Mouse (Mus musculus) CH12.LX (cell line): ENCODE measurements around the gene Pgd. TPM values are rescaled to one million over a fixed set of nuclear protein-coding genes. Genes with fewer than 3 reads are reported as not detected.

Experiments
- DNase-seq: peaks from one replicate; pipeline ENCODE4 v3.0.0-alpha.2; 2013; ENCODE audit errors: extremely low read depth
- H3K27ac ChIP-seq: 2 replicates; pipeline ENCODE4 v1.5.1; 2012; ENCODE audit warnings: low read depth, mild to moderate bottlenecking, control low read depth, moderate library complexity; ENCODE audit not compliant: insufficient read depth
- H3K27me3 ChIP-seq: replicated peaks from 2 replicates; pipeline ENCODE3; 2012; ENCODE audit warnings: inconsistent platforms
- H3K36me3 ChIP-seq, 2 experiments: replicated peaks in 1 of 2; 2 replicates each; pipeline versions ENCODE3 to v1.6.1; 2012; ENCODE audit warnings: inconsistent platforms in 1 of 2, low read length in 1 of 2, mild to moderate bottlenecking in 1 of 2, mixed read lengths in 1 of 2, moderate library complexity in 1 of 2; ENCODE audit not compliant: control insufficient read depth in 1 of 2, insufficient read depth in 1 of 2
- H3K4me1 ChIP-seq, 2 experiments: 2 replicates each; pipeline ENCODE4 v1.6.1; 2012; ENCODE audit warnings: inconsistent platforms in 1 of 2, moderate library complexity in 1 of 2; ENCODE audit not compliant: insufficient read depth in 2 of 2, control insufficient read depth in 1 of 2
- H3K4me2 ChIP-seq: 2 replicates; pipeline ENCODE4 v1.6.1; 2012; ENCODE audit warnings: low read depth, mild to moderate bottlenecking, control low read depth; ENCODE audit not compliant: poor library complexity, insufficient read depth, severe bottlenecking
- H3K4me3 ChIP-seq, 3 experiments: fragments of 150-350 bp in 1 of 3; sonication (generic) in 1 of 3; replicated peaks in 1 of 3; 2 replicates each; pipeline versions ENCODE3 to v1.5.1; 2011 to 2012; ENCODE audit warnings: low read depth in 2 of 3, low read length in 2 of 3, mild to moderate bottlenecking in 2 of 3, moderate library complexity in 2 of 3, control low read depth in 1 of 3, improper control_type of control experiment in 1 of 3, inconsistent platforms in 1 of 3, mixed read lengths in 1 of 3; ENCODE audit not compliant: poor library complexity in 1 of 3
- H3K79me2 ChIP-seq: replicated peaks from 2 replicates; pipeline ENCODE4 v1.6.1; 2012; ENCODE audit warnings: mild to moderate bottlenecking, moderate library complexity; ENCODE audit not compliant: control insufficient read depth, poor library complexity, insufficient read depth, severe bottlenecking; ENCODE audit errors: extremely low read depth
- H3K9ac ChIP-seq: 2 replicates; pipeline ENCODE4 v1.6.1; 2012; ENCODE audit warnings: low read depth, mild to moderate bottlenecking, control low read depth, moderate library complexity; ENCODE audit not compliant: insufficient read depth
- H3K9me3 ChIP-seq: replicated peaks from 2 replicates; pipeline ENCODE3; 2012; ENCODE audit warnings: low read length, inconsistent platforms, mixed read lengths
- BHLHE40 ChIP-seq: IDR thresholded peaks from 2 replicates; pipeline ENCODE4 v1.6.1; 2011; ENCODE audit warnings: mild to moderate bottlenecking, low read depth, low read length, improper control_type of control experiment
- CHD1 ChIP-seq: IDR thresholded peaks from 2 replicates; pipeline ENCODE4 v1.6.1; 2012; ENCODE audit warnings: low read depth, low read length, improper control_type of control experiment, inconsistent platforms
- ELF1 ChIP-seq: IDR thresholded peaks from 2 replicates; pipeline ENCODE4 v1.6.1; 2014; ENCODE audit warnings: low read depth, mild to moderate bottlenecking, inconsistent platforms, low read length, improper control_type of control experiment
- EP300 ChIP-seq: IDR thresholded peaks from 2 replicates; pipeline ENCODE4 v1.6.1; 2011; ENCODE audit warnings: low read length, improper control_type of control experiment
- GABPA ChIP-seq: IDR thresholded peaks from 2 replicates; pipeline ENCODE4 v1.6.1; 2012; ENCODE audit warnings: low read depth, low read length, improper control_type of control experiment, inconsistent platforms; ENCODE audit not compliant: insufficient replicate concordance
- IRF4 ChIP-seq: IDR thresholded peaks from 2 replicates; pipeline ENCODE4 v1.6.1; 2014; ENCODE audit warnings: low read depth, mild to moderate bottlenecking, inconsistent platforms, low read length, improper control_type of control experiment
- JUN ChIP-seq: IDR thresholded peaks from 2 replicates; pipeline ENCODE4 v1.6.1; 2011; ENCODE audit warnings: low read depth, mild to moderate bottlenecking, low read length, improper control_type of control experiment, moderate library complexity; ENCODE audit not compliant: insufficient read depth
- KAT2A ChIP-seq: IDR thresholded peaks from 2 replicates; pipeline ENCODE4 v1.6.1; 2012; ENCODE audit warnings: low read length, improper control_type of control experiment, inconsistent platforms; ENCODE audit not compliant: insufficient replicate concordance
- MAFK ChIP-seq: IDR thresholded peaks from 2 replicates; pipeline ENCODE4 v1.6.1; 2011; ENCODE audit warnings: low read length, improper control_type of control experiment; ENCODE audit not compliant: insufficient replicate concordance
- MAZ ChIP-seq: IDR thresholded peaks from 2 replicates; pipeline ENCODE4 v1.6.1; 2012; ENCODE audit warnings: low read depth, mild to moderate bottlenecking, inconsistent platforms, low read length, improper control_type of control experiment, moderate library complexity
- MXI1 ChIP-seq: IDR thresholded peaks from 2 replicates; pipeline ENCODE4 v1.6.1; 2011; ENCODE audit warnings: mild to moderate bottlenecking, low read depth, low read length, improper control_type of control experiment
- POLR2AphosphoS2 ChIP-seq: IDR thresholded peaks from 2 replicates; pipeline ENCODE4 v1.6.1; 2011; ENCODE audit warnings: low read depth, low read length, improper control_type of control experiment
- RAD21 ChIP-seq: IDR thresholded peaks from 2 replicates; pipeline ENCODE4 v1.6.1; 2011; ENCODE audit warnings: low read depth, mild to moderate bottlenecking, low read length, improper control_type of control experiment, moderate library complexity
- SIN3A ChIP-seq: IDR thresholded peaks from 2 replicates; pipeline ENCODE4 v1.6.1; 2012; ENCODE audit warnings: low read length, improper control_type of control experiment, inconsistent platforms
- SMC3 ChIP-seq: IDR thresholded peaks from 2 replicates; pipeline ENCODE4 v1.6.1; 2011; ENCODE audit warnings: low read depth, low read length, improper control_type of control experiment
- USF1 ChIP-seq: IDR thresholded peaks from 2 replicates; pipeline ENCODE4 v1.6.1; 2014; ENCODE audit warnings: low read depth, mild to moderate bottlenecking, inconsistent platforms, low read length, improper control_type of control experiment
- ZKSCAN1 ChIP-seq: IDR thresholded peaks from 2 replicates; pipeline ENCODE4 v1.6.1; 2012; ENCODE audit warnings: low read depth, inconsistent platforms, low read length, improper control_type of control experiment, borderline replicate concordance
- ZNF384 ChIP-seq: IDR thresholded peaks from 2 replicates; pipeline ENCODE4 v1.6.1; 2012; ENCODE audit warnings: low read depth, low read length, improper control_type of control experiment, inconsistent platforms
- dilution Hi-C: fragments of 300-500 bp; cut with MboI; formaldehyde crosslinking; loops from 2 replicates; pipeline ENCODE4 v1.14.3; 2020; ENCODE audit warnings: low sequenced_read_pairs; ENCODE audit not compliant: extremely low pct_unique_long_range_greater_than_20kb, extremely low pct_ligation_motif_present
- in situ Hi-C: fragments of 300-500 bp; cut with MboI; formaldehyde crosslinking; loops from 3 replicates; pipeline ENCODE4 v1.14.3; 2019; ENCODE audit warnings: low sequenced_read_pairs, low pct_ligation_motif_present, low pct_unique_long_range_greater_than_20kb, mixed read lengths
- polyA plus RNA-seq: library from polyadenylated mRNA; unstranded; fragments of >175 nt; gene quantifications from 2 replicates; pipeline ENCODE4 v1.2.1, GENCODE M21; 2012; ENCODE audit warnings: low read depth; ENCODE audit not compliant: insufficient read length
- total RNA-seq, 2 experiments: library from RNA; depleted of rRNA; stranded (reverse); fragments of 300-350 nt in 1 of 2; fragments of >200 nt in 1 of 2; gene quantifications; 2 replicates each; pipeline ENCODE4 v1.2.3; 2012 to 2014

The Pgd gene
- total and polyA plus RNA-seq, 3 experiments: 50.1 to 251 (median 51.6) TPM

- in situ Hi-C loops: loop anchor here (10.0 kb wide), 1 partner anchor 177 kb away; no protein-coding TSS in a partner anchor
- no peaks in the 10 kb centered on the region for H3K79me2 ChIP-seq
- TF ChIP-seq CHD1 (no peak), USF1 (no peak), SMC3 (no peak), POLR2AphosphoS2 (no peak)
- H3K9me3 ChIP-seq: peaks cover 2% of the 10 kb centered on the region
- H3K27me3 ChIP-seq: no peaks in the 10 kb centered on the region
- DNase-seq: no peak
- H3K27ac ChIP-seq: no peak overlapping the region
- dilution Hi-C loops: no loop called here
- peaks cover 4 to 17% of the 10 kb centered on the region in 2 experiments; a peak in 3 of 4 replicates for H3K4me1 ChIP-seq
- H3K9ac ChIP-seq: no peak overlapping the region
- no peak overlapping the region for H3K4me3 ChIP-seq
- H3K36me3 ChIP-seq: peaks cover 36 to 42% of the 10 kb centered on the region in 2 experiments
- no peak overlapping the region for H3K4me2 ChIP-seq
These were observed 18.5 kb downstream of the Pgd start for GRCm38 (mm10) chr4:149148084-149148483.

- dilution Hi-C loops (no loop called here), in situ Hi-C loops (loop anchor here (10.0 kb wide), 1 partner anchor 177 kb away; no protein-coding TSS in a partner anchor)
- Histone ChIP-seq H3K4me1 (peaks cover 4 to 17% of the 10 kb centered on the region in 2 experiments; a peak in 3 of 4 replicates), H3K4me2 (no peak overlapping the region), H3K79me2 (no peaks in the 10 kb centered on the region), H3K27me3 (no peaks in the 10 kb centered on the region), H3K27ac (no peak overlapping the region), H3K36me3 (peaks cover 30 to 36% of the 10 kb centered on the region in 2 experiments), H3K9me3 (peaks cover 2% of the 10 kb centered on the region), H3K9ac (no peak overlapping the region), H3K4me3 (no peak overlapping the region)
- no peak for DNase-seq
- TF ChIP-seq MAZ (no peak), SIN3A (no peak), SMC3 (no peak), MXI1 (no peak), GABPA (no peak), RAD21 (no peak), MAFK (no peak), ELF1 (no peak), ZKSCAN1 (no peak), KAT2A (no peak), USF1 (no peak), JUN (no peak), BHLHE40 (no peak), ZNF384 (no peak), CHD1 (no peak), EP300 (no peak), IRF4 (no peak)
These were observed 19.0 kb downstream of the Pgd start for GRCm38 (mm10) chr4:149147528-149147927.
